Mouse (Mus musculus) kidney, postnatal 0 days (tissue): Measurements from ENCODE around the gene Med28. TPM values are rescaled to one million over a fixed set of nuclear protein-coding genes. Genes with fewer than 3 reads are reported as not detected.

Experiments used
- ATAC-seq: fragments of 200-750 bp; cut with Nextera tagmentation; replicated peaks from 2 replicates; pipeline ENCODE4 v1.8.0; 2017; ENCODE audit warnings: low read depth, moderate number of reproducible peaks, moderate TSS enrichment, moderate library complexity; ENCODE audit not compliant: low FRiP score
- DNase-seq: peaks from one replicate; pipeline ENCODE4 v3.0.0-alpha.2; 2016; ENCODE audit warnings: low spot score
- H3K27ac ChIP-seq: fragments of 300-500 bp; sonication (generic); 2 replicates; pipeline ENCODE4 v1.5.1; 2014; ENCODE audit warnings: mild to moderate bottlenecking
- H3K27me3 ChIP-seq: fragments of 300-500 bp; sonication (generic); 2 replicates; pipeline ENCODE4 v1.6.1; 2014; ENCODE audit warnings: low read length, mixed read lengths; ENCODE audit not compliant: insufficient read depth
- H3K36me3 ChIP-seq: fragments of 300-500 bp; sonication (generic); 2 replicates; pipeline ENCODE4 v1.6.1; 2014; ENCODE audit warnings: low read length, mixed read lengths; ENCODE audit not compliant: insufficient read depth
- H3K4me1 ChIP-seq: fragments of 300-500 bp; sonication (generic); replicated peaks from 2 replicates; pipeline ENCODE4 v1.6.1; 2014; ENCODE audit warnings: antibody characterized with exemption, low read length, mixed read lengths; ENCODE audit not compliant: insufficient read depth
- H3K4me2 ChIP-seq: fragments of 300-500 bp; sonication (generic); 2 replicates; pipeline ENCODE4 v1.6.1; 2014; ENCODE audit warnings: mild to moderate bottlenecking, low read length, moderate library complexity, mixed read lengths
- H3K4me3 ChIP-seq: fragments of 300-500 bp; sonication (generic); replicated peaks from 2 replicates; pipeline ENCODE4 v1.5.1; 2014; ENCODE audit warnings: low read depth, low read length
- H3K9ac ChIP-seq: fragments of 300-500 bp; sonication (generic); 2 replicates; pipeline ENCODE4 v1.6.1; 2014; ENCODE audit warnings: low read depth, low read length
- H3K9me3 ChIP-seq: fragments of 300-500 bp; sonication (generic); replicated peaks from 2 replicates; pipeline ENCODE4 v1.6.1; 2016; ENCODE audit warnings: low read length, inconsistent platforms, mixed read lengths
- CTCF ChIP-seq: IDR thresholded peaks from 2 replicates; pipeline ENCODE4 v1.5.1; 2016; ENCODE audit warnings: antibody characterized with exemption, low read depth, mild to moderate bottlenecking, moderate library complexity
- WGBS: fragments of 180-500 bp; shearing (Covaris S2); extraction: QIAGEN DNeasy Blood & Tissue Kit; methylation state at CpG from one replicate; pipeline ENCODE4 v1.1.7; 2014; 5-methylcytosine and 5-hydroxymethylcytosine counted together
- polyA plus RNA-seq: library from polyadenylated mRNA; unstranded; fragments of >200 nt; fragmentation: Nextera tagmentation; extraction: Ambion mirVana; gene quantifications from 2 replicates; pipeline ENCODE4 v1.2.1, GENCODE M21; 2015

Gene Med28
- polyA plus RNA-seq, 1 experiment from 2014 or later: 339 TPM

DNA sequence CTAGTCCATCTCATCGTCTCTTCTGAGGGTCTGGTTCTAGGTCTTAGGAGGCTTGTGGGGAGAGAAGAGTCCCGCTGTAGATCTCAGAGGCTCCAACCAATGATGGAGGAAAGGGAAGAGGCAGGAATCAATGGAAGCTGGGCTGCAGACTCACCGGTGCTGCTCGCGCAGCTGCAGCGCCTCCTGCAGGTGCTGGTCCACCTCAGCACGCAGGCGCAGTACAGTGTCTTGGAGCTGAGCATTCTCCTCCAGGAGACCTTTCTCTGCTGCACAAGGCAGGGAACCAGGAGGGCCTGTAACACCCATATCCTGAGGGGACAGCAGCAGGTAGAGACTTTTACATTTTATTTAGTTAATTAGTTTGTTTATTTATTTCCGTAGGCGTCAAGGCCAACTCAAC lies 19.5 kb downstream of the Med28 start:
- ATAC-seq (no peak), DNase-seq (no peak)
- Histone ChIP-seq H3K36me3 (no peaks in the 10 kb centered on the region), H3K27ac (no peak overlapping the region), H3K4me1 (no peaks in the 10 kb centered on the region), H3K4me3 (no peak overlapping the region), H3K27me3 (no peaks in the 10 kb centered on the region), H3K9me3 (no peaks in the 10 kb centered on the region), H3K9ac (no peak overlapping the region), H3K4me2 (no peak overlapping the region)
- 55% methylated on average over 10 of the region's 10 CpGs for WGBS
- TF ChIP-seq CTCF: peak; percentile 46

DNA sequence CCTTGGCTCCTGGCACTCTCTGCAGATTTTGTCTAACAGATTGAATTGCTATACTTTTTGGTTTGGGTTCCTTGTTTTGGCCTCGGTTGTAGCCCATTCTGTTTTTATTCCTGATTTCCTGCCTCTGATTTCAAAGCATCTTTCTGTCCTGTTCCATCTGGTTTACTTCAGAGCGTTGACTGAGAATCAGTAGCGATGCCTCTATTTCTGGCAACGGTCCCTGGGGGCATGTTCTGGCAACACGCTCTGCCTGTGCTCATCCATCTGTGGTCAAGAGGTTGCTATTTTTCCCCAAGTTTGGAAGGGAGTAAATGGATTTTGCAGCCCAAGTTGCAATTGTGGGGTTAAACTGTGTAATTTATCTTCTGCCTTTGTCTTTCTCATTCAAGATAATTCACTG lies 23.3 kb downstream of the Med28 start:
- Histone ChIP-seq H3K27me3 (no peaks in the 10 kb centered on the region), H3K4me3 (no peak overlapping the region), H3K9me3 (no peaks in the 10 kb centered on the region), H3K27ac (no peak overlapping the region), H3K4me1 (no peaks in the 10 kb centered on the region), H3K4me2 (no peak overlapping the region), H3K36me3 (no peaks in the 10 kb centered on the region), H3K9ac (no peak overlapping the region)
- no peak for ATAC-seq
- no peak for DNase-seq
- WGBS: 31% methylated on average over 5 of the region's 5 CpGs
- TF ChIP-seq CTCF: no peak

DNA sequence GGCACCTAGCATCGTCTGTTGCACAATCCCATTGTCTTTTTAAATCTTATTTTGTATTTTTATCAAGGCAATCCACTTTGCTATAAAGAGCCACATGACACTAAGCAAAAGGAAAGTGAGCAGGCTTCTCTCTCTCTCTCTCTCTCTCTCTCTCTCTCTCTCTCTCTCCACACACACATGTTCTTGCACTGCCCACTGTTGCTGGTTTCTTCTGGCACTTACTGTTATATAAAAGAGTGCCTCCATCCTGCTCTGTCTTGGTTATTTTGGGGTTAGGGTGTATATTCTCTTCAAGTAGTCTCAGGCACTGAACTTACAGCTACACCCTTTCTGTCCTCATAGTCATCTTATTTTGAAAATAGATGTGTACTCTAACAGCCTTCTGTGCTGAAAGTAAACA lies 29.6 kb downstream of the Med28 start:
- H3K27me3 ChIP-seq: no peaks in the 10 kb centered on the region
- H3K9me3 ChIP-seq: no peaks in the 10 kb centered on the region
- no peak for DNase-seq
- H3K36me3 ChIP-seq: no peaks in the 10 kb centered on the region
- H3K4me2 ChIP-seq: no peak overlapping the region
- TF ChIP-seq CTCF: no peak
- no peak overlapping the region for H3K4me3 ChIP-seq
- no peak overlapping the region for H3K9ac ChIP-seq
- H3K27ac ChIP-seq: no peak overlapping the region
- 100% methylated on average over 1 of the region's 1 CpGs for WGBS
- H3K4me1 ChIP-seq: no peaks in the 10 kb centered on the region
- ATAC-seq: no peak

DNA sequence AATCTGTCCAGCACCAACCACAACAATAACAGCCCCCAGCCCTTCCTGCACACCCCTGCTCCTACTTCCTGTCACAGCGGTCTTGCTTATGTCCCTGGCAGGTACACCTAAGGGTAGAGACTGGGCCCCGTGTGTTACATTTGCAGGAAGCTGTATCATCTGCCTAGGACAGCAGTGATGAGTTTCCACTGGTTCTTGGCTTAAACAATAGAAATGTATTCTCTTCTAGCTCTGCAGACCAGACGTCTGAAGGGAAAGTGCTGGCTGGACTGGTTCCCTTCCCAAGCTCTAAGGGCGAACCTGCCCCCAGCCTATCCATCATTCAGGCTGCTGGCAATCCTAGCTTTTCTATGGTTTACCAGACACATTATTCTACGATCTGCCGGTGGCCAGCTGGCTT lies 44.0 kb downstream of the Med28 start:
- ATAC-seq (no peak), DNase-seq (peak; percentile 34)
- H3K9me3 ChIP-seq: no peaks in the 10 kb centered on the region
- H3K4me3 ChIP-seq: no peak overlapping the region
- no peaks in the 10 kb centered on the region for H3K4me1 ChIP-seq
- no peak overlapping the region for H3K4me2 ChIP-seq
- no peak for TF ChIP-seq CTCF
- WGBS: 36% methylated on average over 6 of the region's 6 CpGs
- no peak overlapping the region for H3K9ac ChIP-seq
- H3K36me3 ChIP-seq: no peaks in the 10 kb centered on the region
- H3K27ac ChIP-seq: no peak overlapping the region
- no peaks in the 10 kb centered on the region for H3K27me3 ChIP-seq

DNA sequence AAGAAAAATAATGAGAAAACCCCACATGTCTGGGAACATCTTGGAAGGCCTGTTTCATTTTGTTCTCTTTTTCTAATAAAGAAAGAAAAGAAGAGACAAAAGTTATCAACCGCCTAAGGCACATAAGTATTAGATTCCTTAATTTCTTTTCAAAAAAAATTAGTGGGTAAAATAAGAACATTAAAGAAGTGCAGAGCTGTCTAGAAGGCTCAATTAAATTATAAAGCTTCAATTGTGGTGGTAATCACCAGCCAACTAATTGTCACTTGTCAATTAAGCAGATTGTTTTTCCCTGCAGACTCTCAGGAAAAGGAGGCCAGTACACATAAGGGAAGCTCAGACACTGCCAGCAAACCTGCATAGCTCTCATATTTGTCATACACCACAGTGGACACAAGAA lies 45.8 kb downstream of the Med28 start:
- H3K9ac ChIP-seq: no peak overlapping the region
- 100% methylated on average over 1 of the region's 1 CpGs for WGBS
- DNase-seq (no peak), ATAC-seq (no peak)
- no peaks in the 10 kb centered on the region for H3K4me1 ChIP-seq
- TF ChIP-seq CTCF: no peak
- no peak overlapping the region for H3K4me2 ChIP-seq
- H3K27ac ChIP-seq: no peak overlapping the region
- no peak overlapping the region for H3K4me3 ChIP-seq
- no peaks in the 10 kb centered on the region for H3K27me3 ChIP-seq
- no peaks in the 10 kb centered on the region for H3K36me3 ChIP-seq
- no peaks in the 10 kb centered on the region for H3K9me3 ChIP-seq

DNA sequence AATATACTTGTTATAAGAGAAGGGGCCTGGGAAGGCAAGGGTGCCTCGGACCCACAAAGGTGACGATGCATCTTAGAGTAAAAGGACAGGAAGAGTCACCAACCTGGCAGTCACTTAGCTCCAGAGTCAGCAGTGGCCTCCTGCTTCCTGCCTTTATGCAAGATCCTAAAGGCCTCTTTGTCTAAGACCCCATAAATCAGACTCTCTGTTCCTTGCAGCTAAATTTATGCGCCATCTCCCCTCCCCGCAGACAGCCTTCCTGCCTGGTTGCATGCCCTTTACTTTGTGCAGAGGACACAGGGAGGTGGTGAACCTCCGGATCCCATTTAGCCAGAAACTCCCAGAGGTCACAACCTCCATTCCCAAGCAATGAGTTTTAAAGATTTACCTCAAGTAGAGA lies 52.8 kb downstream of the Med28 start:
- Histone ChIP-seq H3K27ac (no peak overlapping the region), H3K4me2 (no peak overlapping the region)

DNA sequence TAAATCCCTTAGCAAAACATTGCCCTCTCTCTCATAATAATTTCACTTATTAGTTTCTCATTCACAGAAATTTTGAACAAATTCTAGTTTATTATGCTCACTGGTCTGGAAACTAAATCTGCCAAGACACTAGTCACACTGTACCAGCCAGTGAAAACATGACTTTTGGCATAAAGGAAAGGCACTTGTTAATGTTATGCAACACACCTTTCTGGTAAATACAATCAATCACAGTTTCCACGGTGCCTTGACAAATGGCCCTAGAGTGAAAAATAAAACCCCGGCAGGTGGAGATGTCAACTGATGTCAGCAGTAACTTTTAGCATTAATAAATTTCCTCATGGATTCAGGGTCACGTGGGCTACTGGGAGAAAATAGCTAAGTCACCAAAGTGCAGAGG lies 56.7 kb downstream of the Med28 start:
- no peak for ATAC-seq

More for the DNA sequence above, 52.8 kb downstream of the Med28 start:
- DNase-seq (peak; percentile 77), ATAC-seq (no peak)
- Histone ChIP-seq H3K36me3 (no peaks in the 10 kb centered on the region), H3K9ac (no peak overlapping the region), H3K4me1 (no peaks in the 10 kb centered on the region), H3K9me3 (no peaks in the 10 kb centered on the region), H3K27me3 (no peaks in the 10 kb centered on the region), H3K4me3 (no peak overlapping the region)
- TF ChIP-seq CTCF: no peak
- 8% methylated on average over 5 of the region's 5 CpGs for WGBS

More for the DNA sequence above, 56.7 kb downstream of the Med28 start:
- no peak overlapping the region for H3K4me3 ChIP-seq
- no peaks in the 10 kb centered on the region for H3K27me3 ChIP-seq
- H3K9me3 ChIP-seq: no peaks in the 10 kb centered on the region
- H3K4me1 ChIP-seq: no peaks in the 10 kb centered on the region
- H3K27ac ChIP-seq: no peak overlapping the region
- H3K9ac ChIP-seq: no peak overlapping the region
- no peak for DNase-seq
- no peak for TF ChIP-seq CTCF
- H3K4me2 ChIP-seq: no peak overlapping the region
- 16% methylated on average over 3 of the region's 3 CpGs for WGBS
- no peaks in the 10 kb centered on the region for H3K36me3 ChIP-seq
